Mouse (Mus musculus): ENCODE measurements around the gene Acsl5.

Acsl5 gene

DNA sequence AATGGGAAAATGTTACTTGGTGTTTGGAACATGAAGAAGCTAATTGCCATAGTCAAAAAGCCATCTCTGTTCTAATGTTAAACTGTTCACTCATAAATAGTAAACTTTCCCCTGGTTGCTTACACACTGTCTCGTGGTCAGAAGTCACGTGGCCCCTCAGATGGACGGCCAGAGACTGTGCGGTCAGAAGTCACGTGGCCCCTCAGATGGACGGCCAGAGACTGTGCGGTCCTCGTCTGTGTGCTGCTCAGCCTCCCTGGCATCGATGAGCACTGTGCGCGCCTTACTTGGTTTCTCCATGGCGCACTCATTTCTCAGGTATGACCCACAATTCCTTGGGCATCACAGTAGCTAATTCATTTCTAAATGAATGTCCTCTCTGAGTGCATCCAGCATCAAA lies 84.7 kb downstream of the Acsl5 start:
- DNase-seq, result no peak

DNA sequence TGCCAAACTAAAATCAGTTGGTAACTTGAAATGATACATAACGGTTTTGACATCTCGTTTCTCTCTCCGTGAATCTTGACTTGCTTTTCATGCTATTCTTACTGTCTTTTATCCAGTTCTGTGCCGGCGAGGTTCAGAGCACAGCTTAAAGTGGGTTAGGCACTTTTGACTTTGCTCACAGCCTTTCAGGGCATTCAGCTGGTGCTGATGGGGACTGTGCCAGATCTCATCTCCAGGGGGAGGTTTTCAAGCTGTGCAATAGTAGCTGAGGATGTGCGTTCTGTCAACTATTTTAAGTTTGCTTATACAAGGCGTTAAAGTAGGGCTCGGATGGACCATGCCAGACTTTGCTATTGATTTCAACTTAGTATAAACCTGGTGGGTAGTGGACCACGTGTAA lies 85.3 kb downstream of the Acsl5 start:
- no peak for DNase-seq

DNA sequence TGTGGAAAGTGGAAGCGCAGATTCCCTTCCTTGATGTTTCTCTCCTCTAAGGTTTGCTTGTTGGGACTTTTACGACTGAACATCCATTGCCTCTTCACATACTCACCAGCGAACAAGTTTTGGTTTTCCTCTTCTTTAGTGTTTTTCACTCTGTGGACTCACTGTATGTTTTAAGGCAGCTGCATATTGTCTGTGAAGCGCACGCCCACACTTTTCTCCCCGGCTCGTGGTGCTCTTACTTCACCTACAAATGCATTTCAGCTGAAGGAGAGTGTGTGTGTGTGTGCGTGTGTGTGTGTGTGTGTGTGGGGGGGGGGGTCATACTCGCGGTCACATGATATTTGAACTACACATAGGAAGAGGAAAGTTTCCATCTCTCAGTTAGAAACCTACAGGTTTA lies 85.9 kb downstream of the Acsl5 start:
- no peak for DNase-seq

DNA sequence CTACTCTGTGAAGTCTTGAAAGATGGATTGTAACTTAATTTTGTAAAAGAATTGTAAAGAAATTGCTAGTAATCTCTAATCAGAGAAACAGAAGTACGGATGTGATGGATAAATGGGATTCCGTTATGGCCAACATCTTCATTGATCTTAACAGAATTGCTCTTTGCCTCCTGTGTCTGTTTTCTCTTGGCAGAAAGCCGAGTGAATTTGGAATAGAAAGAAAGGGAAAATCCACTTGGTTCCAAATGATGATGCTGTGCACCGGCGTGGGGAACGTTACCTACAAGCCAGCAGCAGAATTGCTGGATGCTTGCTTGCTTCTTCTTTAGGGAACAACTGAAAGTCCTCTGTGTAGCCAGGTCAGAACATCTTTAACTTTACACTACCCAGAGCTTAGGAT lies 88.8 kb downstream of the Acsl5 start:
- DNase-seq, result no peak

DNA sequence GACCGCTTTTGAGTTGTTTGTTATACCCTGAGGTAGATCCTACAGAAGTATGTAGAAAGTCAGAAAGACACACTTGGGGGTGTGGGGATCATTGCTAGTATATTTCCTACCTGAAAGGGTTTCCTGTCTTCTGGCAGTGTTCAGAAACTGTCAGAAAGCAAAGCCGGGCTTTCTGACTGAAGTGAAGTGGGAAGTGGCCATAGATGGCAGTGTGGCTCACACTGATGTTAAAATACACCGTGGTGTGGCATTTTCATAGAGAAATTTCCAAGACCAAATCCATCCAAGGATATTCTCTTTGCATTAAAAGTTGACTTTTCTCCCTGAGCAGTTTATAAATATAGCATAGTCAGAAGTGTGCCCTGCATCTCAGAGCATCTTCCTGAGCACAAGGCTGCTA lies 89.6 kb downstream of the Acsl5 start:
- no peak for DNase-seq

DNA sequence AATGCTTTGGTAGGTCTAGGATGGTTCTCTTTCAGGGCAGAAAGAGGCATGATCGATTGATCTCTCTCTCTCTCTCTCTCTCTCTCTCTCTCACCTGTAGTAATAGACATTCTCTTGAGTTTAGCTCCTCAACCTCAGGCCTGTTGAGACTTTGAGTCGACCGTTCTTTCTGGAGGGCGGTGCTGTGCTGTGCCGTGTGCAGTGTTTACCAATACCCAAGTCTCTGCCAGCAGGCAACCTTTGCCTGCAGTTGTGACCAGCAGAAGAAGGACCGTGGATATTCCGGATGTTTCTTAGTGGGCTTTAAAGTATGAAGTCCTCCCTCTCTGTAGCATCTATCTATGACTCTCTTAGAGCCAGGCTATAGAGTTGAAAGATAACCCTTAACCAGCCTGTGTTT lies 90.7 kb downstream of the Acsl5 start:
- no peak for DNase-seq

DNA sequence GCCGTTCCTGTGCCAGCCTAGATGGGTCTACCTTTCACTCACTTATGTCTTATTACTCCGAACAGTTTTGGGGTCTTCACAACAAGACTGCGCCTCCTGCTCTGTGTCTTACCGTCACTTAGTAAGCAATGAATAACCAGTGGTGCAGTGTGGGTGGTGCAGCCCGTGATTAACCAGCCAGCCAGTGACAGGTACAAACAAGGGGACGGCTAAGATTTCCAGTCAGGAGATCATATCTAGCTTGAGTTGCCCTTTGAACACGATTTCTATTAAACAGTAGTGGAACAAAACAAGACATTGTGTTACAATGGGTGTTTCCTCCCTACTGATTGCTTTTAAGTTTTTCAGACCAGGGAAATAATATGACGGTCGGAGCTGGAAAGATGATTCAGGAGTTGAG lies 91.5 kb downstream of the Acsl5 start:
- DNase-seq, result no peak
